Mouse (Mus musculus): ENCODE data around the gene Lrrc34. TPM values are rescaled to one million over a fixed set of nuclear protein-coding genes. Genes with fewer than 3 reads are reported as not detected.

Lrrc34 gene
- not detected for total RNA-seq (2021)
- long read RNA-seq, experiment 1, result 0 reads
- long read RNA-seq, experiment 2, result 0 reads

GRCm38 (mm10) chr3:30647440-30648090 is at the start of gene Lrrc34:
Gene Lrrc34 (minus strand): TSS chr3:30647869.
- H3K27ac ChIP-seq, result no peak within 1 kb of the TSS
- intact Hi-C loops (cut with DNase I), result no loop called here
- DNase-seq, result peak; percentile 30
- peak within 1 kb of the TSS; percentile 41 for H3K4me3 ChIP-seq
- no peak for TF ChIP-seq CTCF (IDR thresholded peaks at IDR 0.05)

GRCm38 (mm10) chr3:30696346-30696745 is 48.7 kb upstream of the Lrrc34 start:
- intact Hi-C loops (cut with DNase I), result loop anchor here (2.0 to 10.0 kb wide), 3 partner anchors 96 to 278 kb away; partner anchors contain the start of gene Sec62
- TF ChIP-seq CTCF (IDR thresholded peaks at IDR 0.05), result peak; percentile 82
- H3K4me3 ChIP-seq, result no peak overlapping the region
- H3K27ac ChIP-seq, result no peak overlapping the region
- DNase-seq, result peak; percentile 50

- no peak for TF ChIP-seq CTCF (IDR thresholded peaks at IDR 0.05)
- H3K27ac ChIP-seq, result no peak overlapping the region
- intact Hi-C loops (cut with DNase I), result loop anchor here (2.0 to 10.0 kb wide), 3 partner anchors 97 to 279 kb away; partner anchors contain the start of gene Sec62
- H3K4me3 ChIP-seq, result no peak overlapping the region
- DNase-seq, result no peak
These were observed 48.0 kb upstream of the Lrrc34 start for GRCm38 (mm10) chr3:30695661-30696060.

GRCm38 (mm10) chr3:30690976-30691375 is 43.3 kb upstream of the Lrrc34 start:
- TF ChIP-seq CTCF (IDR thresholded peaks at IDR 0.05), result no peak
- intact Hi-C loops (cut with DNase I), result loop anchor here (10.0 kb wide), 1 partner anchor 204 kb away; no protein-coding TSS in a partner anchor
- no peak for DNase-seq
- Histone ChIP-seq H3K27ac (no peak overlapping the region), H3K4me3 (no peak overlapping the region)

GRCm38 (mm10) chr3:30687216-30687615 is 39.5 kb upstream of the Lrrc34 start:
- intact Hi-C loops (cut with DNase I), result no loop called here
- no peak for TF ChIP-seq CTCF (IDR thresholded peaks at IDR 0.05)
- Histone ChIP-seq H3K4me3 (no peak overlapping the region), H3K27ac (no peak overlapping the region)
- no peak for DNase-seq

GRCm38 (mm10) chr3:30683190-30683589 is 35.5 kb upstream of the Lrrc34 start:
- Histone ChIP-seq H3K4me3 (no peak overlapping the region), H3K27ac (no peak overlapping the region)
- TF ChIP-seq CTCF (IDR thresholded peaks at IDR 0.05), result no peak
- DNase-seq, result no peak
- intact Hi-C loops (cut with DNase I), result no loop called here

GRCm38 (mm10) chr3:30658486-30658885 is 10.8 kb upstream of the Lrrc34 start:
- Histone ChIP-seq H3K4me3 (no peak overlapping the region), H3K27ac (no peak overlapping the region)
- DNase-seq, result no peak
- TF ChIP-seq CTCF (IDR thresholded peaks at IDR 0.05), result no peak
- intact Hi-C loops (cut with DNase I), result no loop called here

- no peak overlapping the region for H3K27ac ChIP-seq
- no peak overlapping the region for H3K4me3 ChIP-seq
- TF ChIP-seq CTCF (IDR thresholded peaks at IDR 0.05), result no peak
- no peak for DNase-seq
- intact Hi-C loops (cut with DNase I), result no loop called here
These were observed 8.3 kb upstream of the Lrrc34 start for GRCm38 (mm10) chr3:30655937-30656336.

GRCm38 (mm10) chr3:30650062-30650841 is 2.6 kb upstream of the Lrrc34 start:
- H3K4me3 ChIP-seq, result peak overlapping the region; percentile 34
- no peak overlapping the region for H3K27ac ChIP-seq
- no peak for DNase-seq
- intact Hi-C loops (cut with DNase I), result no loop called here
- TF ChIP-seq CTCF (IDR thresholded peaks at IDR 0.05), result peak; percentile 23; the same call in 1 of the 2 replicates

GRCm38 (mm10) chr3:30648466-30648865 is 797 bp upstream of the Lrrc34 start:
- no peak for TF ChIP-seq CTCF (IDR thresholded peaks at IDR 0.05)
- H3K27ac ChIP-seq, result no peak overlapping the region
- DNase-seq, result no peak
- no peak overlapping the region for H3K4me3 ChIP-seq
- intact Hi-C loops (cut with DNase I), result no loop called here

- no peak for TF ChIP-seq CTCF (IDR thresholded peaks at IDR 0.05)
- DNase-seq, result no peak
- Histone ChIP-seq H3K27ac (no peak overlapping the region), H3K4me3 (no peak overlapping the region)
- intact Hi-C loops (cut with DNase I), result no loop called here
These were observed 908 bp downstream of the Lrrc34 start for GRCm38 (mm10) chr3:30646761-30647160.

- Histone ChIP-seq H3K4me3 (no peak within 1 kb of the TSS), H3K27ac (no peak within 1 kb of the TSS)
- intact Hi-C loops (cut with DNase I), result no loop called here
- no peak for DNase-seq
- no peak for TF ChIP-seq CTCF (IDR thresholded peaks at IDR 0.05)
These were observed 3.5 kb downstream of the Lrrc34 start, which contains the start of gene Lrriq4 for GRCm38 (mm10) chr3:30644207-30644606. Gene Lrriq4 (plus strand): TSS chr3:30644507.

GRCm38 (mm10) chr3:30635629-30636028 is 12.0 kb downstream of the Lrrc34 start:
- intact Hi-C loops (cut with DNase I), result no loop called here
- no peak for TF ChIP-seq CTCF (IDR thresholded peaks at IDR 0.05)
- no peak overlapping the region for H3K4me3 ChIP-seq
- H3K27ac ChIP-seq, result no peak overlapping the region
- no peak for DNase-seq

Data from gastrocnemius, adult 2 months (tissue).